Mouse (Mus musculus): ENCODE measurements at regions not wholly inside any gene's neighbourhood (a gene's known extent, or its start where the extent isn't known, plus 50 kb on each side); places are given as distances from the start of the nearest gene placed in this dataset.

DNA sequence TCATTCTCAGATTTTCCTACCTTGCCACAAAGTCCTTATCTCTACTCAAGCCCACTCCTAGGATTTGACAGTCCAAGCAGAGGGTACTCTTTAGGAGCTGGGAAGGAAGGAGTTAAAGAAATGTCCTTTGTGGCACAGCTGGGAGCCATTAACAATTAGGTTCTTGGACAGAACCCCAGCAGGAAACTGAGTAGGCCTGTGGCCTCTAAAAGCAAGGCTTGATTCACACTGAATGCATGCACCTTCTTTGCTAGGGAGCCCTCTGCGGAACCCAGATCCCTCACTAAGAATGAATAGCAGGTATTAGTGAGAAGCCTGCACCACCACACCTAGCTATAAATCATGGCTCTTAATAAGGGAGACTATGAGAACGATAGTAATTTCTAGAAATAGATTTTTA lies 595.3 kb downstream of the Lmo4 start:
- no peak for DNase-seq (ENCODE audit: extremely low read depth, low read depth, low spot score)

- DNase-seq (ENCODE audit: extremely low read depth, low read depth, low spot score): no peak
These were observed 605.9 kb downstream of the Lmo4 start for GRCm38 (mm10) chr3:143599120-143599519.

GRCm38 (mm10) chr3:143596949-143597593 lies 607.9 kb downstream of the Lmo4 start:
- DNase-seq (ENCODE audit: extremely low read depth, low read depth, low spot score): no peak

- DNase-seq (ENCODE audit: extremely low read depth, low read depth, low spot score): no peak
These were observed 608.9 kb downstream of the Lmo4 start for GRCm38 (mm10) chr3:143596011-143596683.

- no peak for DNase-seq (ENCODE audit: extremely low read depth, low read depth, low spot score)
These were observed 609.9 kb downstream of the Lmo4 start for GRCm38 (mm10) chr3:143595081-143595480.

DNA sequence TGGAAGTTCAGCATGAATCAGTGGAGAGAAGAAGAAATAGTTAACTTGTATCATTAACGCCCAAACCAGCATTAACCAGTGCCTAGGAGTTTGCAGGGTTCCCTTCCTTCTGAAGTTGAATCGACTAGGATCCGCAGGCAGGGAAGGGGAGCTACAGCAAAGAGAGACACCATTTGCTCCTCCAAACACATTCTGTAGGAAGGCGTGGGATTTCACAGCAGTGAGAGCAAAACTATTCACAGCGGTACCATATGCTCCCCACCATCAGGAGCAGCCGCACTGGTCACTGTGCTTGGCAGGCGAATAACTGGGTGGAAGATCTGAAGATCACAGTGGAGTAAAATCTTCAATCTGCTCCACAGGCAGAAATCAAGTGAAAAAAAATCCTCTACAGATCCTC lies 610.3 kb downstream of the Lmo4 start:
- DNase-seq (ENCODE audit: extremely low read depth, low read depth, low spot score): no peak

GRCm38 (mm10) chr3:143586653-143587052 lies 618.4 kb downstream of the Lmo4 start:
- no peak for DNase-seq (ENCODE audit: extremely low read depth, low read depth, low spot score)

DNA sequence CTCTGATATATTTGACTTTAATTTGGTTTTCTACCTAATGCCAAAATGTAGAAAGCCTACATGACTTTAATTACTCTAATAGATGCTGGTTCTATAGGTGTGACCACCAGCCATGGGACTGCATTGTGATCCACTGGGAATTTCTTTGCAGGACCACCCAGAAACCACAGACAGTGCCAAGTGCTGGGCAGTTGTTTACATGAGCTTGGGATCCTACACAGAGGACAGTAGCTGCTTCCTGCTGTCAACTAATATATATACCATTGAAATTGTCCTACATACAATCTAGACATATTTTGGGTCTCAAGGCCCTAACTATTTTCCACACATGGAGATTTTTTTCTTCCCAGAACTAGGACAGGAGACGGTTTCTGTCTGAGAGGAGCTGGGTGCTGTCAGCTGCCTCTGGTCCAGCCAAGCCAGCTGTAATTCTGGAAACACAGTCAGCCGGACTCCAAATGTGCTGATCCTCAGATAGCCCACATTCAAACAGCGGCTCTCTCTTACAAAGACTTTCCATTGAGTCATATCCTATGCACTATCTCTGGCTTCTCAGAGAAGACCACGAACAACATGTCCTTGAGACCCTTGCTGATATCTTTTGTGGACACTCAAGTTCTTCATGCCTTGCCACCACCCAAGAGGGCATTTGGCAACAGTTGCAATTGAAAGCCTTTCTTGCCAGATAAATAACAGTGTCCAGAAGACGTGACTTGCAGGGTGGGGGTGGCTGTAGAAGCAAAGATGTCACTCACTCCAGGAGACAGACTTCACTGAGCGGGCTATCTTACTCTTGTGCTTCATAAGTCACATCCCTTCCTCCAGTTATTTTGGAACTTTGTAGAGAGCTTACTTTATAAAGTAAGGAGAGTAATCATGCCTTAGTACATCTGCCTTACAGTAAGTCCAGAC lies 620.1 kb downstream of the Lmo4 start:
- no peak for DNase-seq (ENCODE audit: extremely low read depth, low read depth, low spot score)

DNA sequence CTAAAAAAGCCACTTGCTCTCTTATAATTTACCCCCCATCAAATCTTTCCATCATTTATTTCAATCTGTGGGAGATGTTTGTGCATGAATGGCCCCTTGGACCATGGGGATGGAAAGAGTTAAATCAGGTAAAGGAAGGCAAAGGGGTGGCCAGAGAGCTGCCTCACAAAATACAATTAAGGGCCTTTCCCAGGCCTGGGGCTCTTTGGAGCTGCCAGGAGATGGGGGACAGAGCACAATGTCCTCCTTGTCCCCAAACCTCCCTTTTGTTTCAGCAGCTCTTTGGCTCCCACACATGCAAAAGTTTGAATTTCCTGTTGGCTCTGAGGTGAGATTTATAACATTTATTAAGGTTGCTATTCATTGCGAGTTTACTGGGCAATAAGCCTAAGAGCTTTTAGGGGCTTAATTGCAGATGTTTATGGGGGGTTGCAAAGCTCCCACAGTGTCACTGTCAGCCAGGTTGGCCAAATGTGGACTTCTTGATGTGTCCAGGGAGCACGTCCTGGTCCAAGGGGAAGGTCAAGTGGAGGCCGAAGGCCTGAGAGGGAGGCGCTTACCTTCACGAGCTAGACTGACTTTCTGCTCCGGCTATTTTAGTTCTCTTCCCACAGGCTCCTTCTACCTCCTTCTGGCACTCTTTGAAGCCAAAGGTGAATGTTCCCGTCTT lies 628.5 kb downstream of the Lmo4 start:
- DNase-seq (ENCODE audit: extremely low read depth, low read depth, low spot score): no peak

DNA sequence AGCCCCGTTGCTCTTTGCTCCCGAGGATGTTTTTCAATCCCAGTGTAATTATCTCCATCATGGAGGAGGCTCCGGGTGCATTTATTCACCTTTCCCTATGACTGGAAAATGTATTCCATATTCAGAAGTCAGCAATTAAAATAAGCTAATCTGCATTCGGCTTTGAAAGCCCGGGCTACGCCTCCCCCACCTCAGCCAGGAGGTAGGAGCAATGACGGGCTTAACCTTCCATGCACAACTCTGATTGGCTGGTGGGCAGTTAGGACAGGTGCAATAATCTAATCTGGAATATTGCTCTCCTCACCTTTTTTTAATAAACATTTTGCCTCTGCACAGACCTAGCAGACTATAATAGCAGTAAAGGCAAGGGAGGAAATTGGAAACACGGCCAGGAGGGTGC lies 629.3 kb downstream of the Lmo4 start:
- DNase-seq (ENCODE audit: extremely low read depth, low read depth, low spot score): no peak

GRCm38 (mm10) chr3:143574035-143574864 lies 630.8 kb downstream of the Lmo4 start:
- DNase-seq (ENCODE audit: extremely low read depth, low read depth, low spot score): no peak

DNA sequence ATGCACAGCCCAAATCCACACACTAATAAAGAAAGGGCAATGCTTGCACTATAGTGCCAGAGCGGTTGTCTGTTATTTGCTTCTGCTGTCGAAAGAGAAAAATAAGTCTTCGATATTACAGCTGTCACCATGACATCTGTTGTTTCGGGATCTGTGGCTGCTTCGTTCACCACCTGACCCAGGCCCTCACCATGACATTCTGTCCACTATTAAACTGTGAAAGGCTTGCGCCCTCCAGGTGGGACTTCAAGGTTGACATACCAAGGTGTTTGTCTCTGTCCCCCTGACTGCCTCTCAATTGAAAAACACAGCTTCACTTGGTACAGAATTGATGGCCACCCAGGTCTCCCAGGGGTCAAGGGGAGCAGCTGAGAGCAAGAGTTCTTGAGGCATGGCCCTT lies 635.1 kb downstream of the Lmo4 start:
- DNase-seq (ENCODE audit: extremely low read depth, low read depth, low spot score): no peak

DNA sequence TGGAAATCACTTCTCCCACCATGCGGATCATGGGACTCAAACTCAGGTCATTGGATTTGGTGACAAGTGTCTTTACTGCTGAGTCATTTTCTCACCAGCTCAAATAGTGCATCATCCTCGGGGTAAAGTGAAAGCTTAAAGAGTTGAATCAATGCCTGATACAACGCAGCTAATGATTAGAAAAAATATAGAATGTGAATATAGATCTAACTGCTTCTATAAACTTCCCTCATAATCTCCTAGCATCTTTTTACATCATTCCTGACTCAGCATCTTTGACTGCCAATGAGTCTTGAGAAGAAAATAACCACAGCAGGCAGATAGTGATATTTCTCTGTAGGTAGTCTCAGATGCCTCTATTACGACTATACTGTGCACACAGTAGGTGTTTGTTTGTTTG lies 640.0 kb downstream of the Lmo4 start:
- DNase-seq (ENCODE audit: extremely low read depth, low read depth, low spot score): no peak

DNA sequence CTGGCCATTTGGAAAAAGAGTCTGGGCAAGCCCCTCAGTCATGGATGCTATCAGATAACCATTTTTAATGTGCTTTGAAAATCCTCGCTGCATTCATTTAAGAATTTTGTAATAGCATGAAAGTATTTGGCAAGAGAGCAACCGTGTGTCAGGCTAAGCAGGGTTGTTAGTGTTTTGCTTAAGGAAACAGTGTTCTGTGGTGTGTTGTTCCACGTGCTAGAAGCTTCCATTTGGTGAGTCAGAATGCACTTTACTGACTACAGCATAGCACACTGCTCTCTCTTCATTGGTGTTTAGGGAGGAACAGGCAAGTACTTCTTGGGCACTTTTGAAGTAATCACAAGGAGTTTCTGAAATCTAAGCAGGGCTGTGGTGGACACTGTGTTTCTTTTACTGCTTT lies 661.0 kb upstream of the Pkn2 start:
- no peak for DNase-seq (ENCODE audit: extremely low read depth, low read depth, low spot score)

DNA sequence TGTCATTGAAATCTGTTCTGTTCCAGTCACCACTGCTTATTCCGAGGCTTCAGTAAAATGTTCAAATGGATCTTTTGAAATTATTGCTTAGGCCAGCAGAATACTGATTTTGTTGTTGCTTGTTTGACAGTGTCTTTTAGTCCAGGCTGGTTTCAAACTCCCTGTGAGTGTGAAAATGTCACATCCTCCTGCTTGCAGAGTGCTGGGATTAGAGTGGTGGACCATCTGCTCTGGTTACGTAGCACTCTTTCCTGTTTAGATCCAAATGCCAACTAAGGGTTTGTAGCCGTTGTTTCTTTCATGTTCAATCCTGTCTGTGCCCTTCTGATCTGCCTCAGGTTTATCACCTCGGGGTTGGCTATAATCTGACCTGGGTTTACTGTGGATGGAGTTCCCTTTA lies 646.2 kb upstream of the Pkn2 start:
- no peak for DNase-seq (ENCODE audit: extremely low read depth, low read depth, low spot score)

GRCm38 (mm10) chr3:143527274-143527673 lies 645.5 kb upstream of the Pkn2 start:
- DNase-seq (ENCODE audit: extremely low read depth, low read depth, low spot score): no peak

- no peak for DNase-seq (ENCODE audit: extremely low read depth, low read depth, low spot score)
These were observed 630.9 kb upstream of the Pkn2 start for GRCm38 (mm10) chr3:143512517-143513249.

- no peak for DNase-seq (ENCODE audit: extremely low read depth, low read depth, low spot score)
These were observed 627.7 kb upstream of the Pkn2 start for GRCm38 (mm10) chr3:143509531-143509930.

GRCm38 (mm10) chr3:143508280-143508679 lies 626.5 kb upstream of the Pkn2 start:
- no peak for DNase-seq (ENCODE audit: extremely low read depth, low read depth, low spot score)

GRCm38 (mm10) chr3:143501017-143501416 lies 619.2 kb upstream of the Pkn2 start:
- no peak for DNase-seq (ENCODE audit: extremely low read depth, low read depth, low spot score)
